Mouse (Mus musculus) heart, embryonic 16.5 days (tissue): ENCODE results near the gene Lypd6. TPM values are rescaled to one million over a fixed set of nuclear protein-coding genes. Genes with fewer than 3 reads are reported as not detected.

Experiments
- ATAC-seq: fragments of 200-750 bp; cut with Nextera tagmentation; replicated peaks from 2 replicates; pipeline ENCODE4 v1.8.0; 2017; ENCODE audit warnings: moderate number of reproducible peaks; ENCODE audit not compliant: insufficient read depth, low FRiP score; ENCODE audit errors: extremely low read depth
- H3K27ac ChIP-seq: fragments of 300-500 bp; sonication (generic); 2 replicates; pipeline ENCODE4 v1.5.1; 2014; ENCODE audit warnings: mild to moderate bottlenecking, low read length, control low read depth, moderate library complexity
- H3K27me3 ChIP-seq: fragments of 300-500 bp; sonication (generic); 2 replicates; pipeline ENCODE4 v1.6.1; 2014; ENCODE audit warnings: low read length, mixed read lengths; ENCODE audit not compliant: control insufficient read depth, insufficient read depth
- H3K36me3 ChIP-seq: fragments of 300-500 bp; sonication (generic); 2 replicates; pipeline ENCODE4 v1.6.1; 2014; ENCODE audit not compliant: control insufficient read depth, insufficient read depth
- H3K4me1 ChIP-seq: fragments of 300-500 bp; sonication (generic); 2 replicates; pipeline ENCODE4 v1.6.1; 2014; ENCODE audit warnings: low read length, mixed read lengths; ENCODE audit not compliant: control insufficient read depth, insufficient read depth
- H3K4me2 ChIP-seq: fragments of 300-500 bp; sonication (generic); 2 replicates; pipeline ENCODE4 v1.6.1; 2014; ENCODE audit warnings: low read depth, mild to moderate bottlenecking, control low read depth, low read length
- H3K4me3 ChIP-seq: fragments of 300-500 bp; sonication (generic); 2 replicates; pipeline ENCODE4 v1.5.1; 2014; ENCODE audit warnings: mild to moderate bottlenecking, control low read depth, low read length
- H3K9ac ChIP-seq: fragments of 300-500 bp; sonication (generic); 2 replicates; pipeline ENCODE4 v1.6.1; 2014; ENCODE audit warnings: low read length, control low read depth
- H3K9me3 ChIP-seq: fragments of 300-500 bp; sonication (generic); replicated peaks from 2 replicates; pipeline ENCODE4 v1.6.1; 2016; ENCODE audit warnings: low read length; ENCODE audit not compliant: control insufficient read depth
- WGBS: fragments of 180-500 bp; shearing (Covaris S2); extraction: QIAGEN DNeasy Blood & Tissue Kit; methylation state at CpG from one replicate; pipeline ENCODE4 v1.1.7; 2014; 5-methylcytosine and 5-hydroxymethylcytosine counted together
- polyA plus RNA-seq: library from polyadenylated mRNA; unstranded; fragments of >200 nt; fragmentation: Nextera tagmentation; extraction: Ambion mirVana; gene quantifications from 2 replicates; pipeline ENCODE4 v1.2.1, GENCODE M21; 2015

The Lypd6 gene
- polyA plus RNA-seq, 1 experiment from 2014 or later, result 2.5 TPM

- Histone ChIP-seq H3K4me3 (no peak overlapping the region), H3K4me2 (no peak overlapping the region), H3K27ac (no peak overlapping the region), H3K9me3 (no peaks in the 10 kb centered on the region), H3K27me3 (no peaks in the 10 kb centered on the region), H3K36me3 (no peaks in the 10 kb centered on the region), H3K9ac (no peak overlapping the region), H3K4me1 (no peaks in the 10 kb centered on the region; the same call in 1 of the 2 replicates)
- 55% methylated on average over 7 of the region's 7 CpGs for WGBS
- no peak; the same call in 1 of the 2 replicates for ATAC-seq
Observed at GRCm38 (mm10) chr2:50150203-50150590, 84.0 kb downstream of the Lypd6 start.

GRCm38 (mm10) chr2:50150816-50151215 is 84.6 kb downstream of the Lypd6 start:
- ATAC-seq, result no peak
- no peaks in the 10 kb centered on the region for H3K36me3 ChIP-seq
- no peak overlapping the region for H3K4me2 ChIP-seq
- no peaks in the 10 kb centered on the region for H3K27me3 ChIP-seq
- H3K27ac ChIP-seq, result no peak overlapping the region
- no peaks in the 10 kb centered on the region; the same call in 1 of the 2 replicates for H3K4me1 ChIP-seq
- H3K4me3 ChIP-seq, result no peak overlapping the region
- H3K9ac ChIP-seq, result no peak overlapping the region
- WGBS, result 67% methylated on average over 5 of the region's 5 CpGs
- H3K9me3 ChIP-seq, result no peaks in the 10 kb centered on the region

GRCm38 (mm10) chr2:50151401-50151800 is 85.2 kb downstream of the Lypd6 start:
- ATAC-seq, result no peak
- Histone ChIP-seq H3K27ac (no peak overlapping the region), H3K27me3 (no peaks in the 10 kb centered on the region), H3K4me1 (no peaks in the 10 kb centered on the region; the same call in 1 of the 2 replicates), H3K36me3 (no peaks in the 10 kb centered on the region), H3K4me3 (no peak overlapping the region), H3K4me2 (no peak overlapping the region), H3K9ac (no peak overlapping the region), H3K9me3 (no peaks in the 10 kb centered on the region)
- WGBS, result 54% methylated on average over 2 of the region's 2 CpGs

- Histone ChIP-seq H3K36me3 (no peaks in the 10 kb centered on the region), H3K27ac (no peak overlapping the region), H3K4me2 (no peak overlapping the region), H3K4me1 (no peaks in the 10 kb centered on the region; the same call in 1 of the 2 replicates), H3K4me3 (no peak overlapping the region), H3K27me3 (no peaks in the 10 kb centered on the region), H3K9me3 (no peaks in the 10 kb centered on the region), H3K9ac (no peak overlapping the region)
- 72% methylated on average over 3 of the region's 3 CpGs for WGBS
- ATAC-seq, result no peak
Observed at GRCm38 (mm10) chr2:50151879-50152278, 85.7 kb downstream of the Lypd6 start.

- no peak for ATAC-seq
- Histone ChIP-seq H3K36me3 (no peaks in the 10 kb centered on the region), H3K27ac (no peak overlapping the region), H3K4me3 (no peak overlapping the region), H3K27me3 (no peaks in the 10 kb centered on the region), H3K4me2 (no peak overlapping the region), H3K4me1 (peaks cover 2% of the 10 kb centered on the region; the same call in 1 of the 2 replicates), H3K9ac (no peak overlapping the region), H3K9me3 (no peaks in the 10 kb centered on the region)
- 92% methylated on average over 10 of the region's 10 CpGs for WGBS
Observed at GRCm38 (mm10) chr2:50156009-50156408, 89.8 kb downstream of the Lypd6 start.

- H3K36me3 ChIP-seq, result no peaks in the 10 kb centered on the region
- H3K4me2 ChIP-seq, result no peak overlapping the region
- H3K4me1 ChIP-seq, result peaks cover 2% of the 10 kb centered on the region; the same call in 1 of the 2 replicates
- no peak overlapping the region for H3K4me3 ChIP-seq
- H3K27ac ChIP-seq, result no peak overlapping the region
- H3K9me3 ChIP-seq, result no peaks in the 10 kb centered on the region
- no peak for ATAC-seq
- H3K27me3 ChIP-seq, result no peaks in the 10 kb centered on the region
- 80% methylated on average over 3 of the region's 3 CpGs for WGBS
- no peak overlapping the region for H3K9ac ChIP-seq
Observed at GRCm38 (mm10) chr2:50160069-50160468, 93.8 kb downstream of the Lypd6 start.

- H3K27ac ChIP-seq, result no peak overlapping the region
- H3K27me3 ChIP-seq, result no peaks in the 10 kb centered on the region
- no peaks in the 10 kb centered on the region for H3K9me3 ChIP-seq
- H3K4me2 ChIP-seq, result no peak overlapping the region
- H3K9ac ChIP-seq, result no peak overlapping the region
- ATAC-seq, result no peak
- 77% methylated on average over 8 of the region's 8 CpGs for WGBS
- peaks cover 4% of the 10 kb centered on the region for H3K4me1 ChIP-seq
- no peak overlapping the region for H3K4me3 ChIP-seq
- H3K36me3 ChIP-seq, result no peaks in the 10 kb centered on the region
Observed at GRCm38 (mm10) chr2:50163608-50164007, 97.4 kb downstream of the Lypd6 start.

- H3K9me3 ChIP-seq, result no peaks in the 10 kb centered on the region
- no peak overlapping the region for H3K4me2 ChIP-seq
- H3K36me3 ChIP-seq, result no peaks in the 10 kb centered on the region
- 50% methylated on average over 6 of the region's 6 CpGs for WGBS
- ATAC-seq, result no peak
- no peak overlapping the region for H3K9ac ChIP-seq
- no peaks in the 10 kb centered on the region for H3K27me3 ChIP-seq
- no peak overlapping the region for H3K4me3 ChIP-seq
- no peak overlapping the region for H3K27ac ChIP-seq
- H3K4me1 ChIP-seq, result peaks cover 2% of the 10 kb centered on the region; the same call in 1 of the 2 replicates
Observed at GRCm38 (mm10) chr2:50165277-50165676, 99.0 kb downstream of the Lypd6 start.

- Histone ChIP-seq H3K9ac (no peak overlapping the region), H3K36me3 (no peaks in the 10 kb centered on the region), H3K4me1 (peaks cover 2% of the 10 kb centered on the region; the same call in 1 of the 2 replicates), H3K4me3 (no peak overlapping the region), H3K27me3 (no peaks in the 10 kb centered on the region), H3K27ac (no peak overlapping the region), H3K9me3 (peaks cover 2% of the 10 kb centered on the region; the same call in 1 of the 2 replicates), H3K4me2 (no peak overlapping the region)
- ATAC-seq, result no peak
- WGBS, result 62% methylated on average over 5 of the region's 5 CpGs
Observed at GRCm38 (mm10) chr2:50166082-50166481, 99.9 kb downstream of the Lypd6 start.
